Mouse (Mus musculus): ENCODE data around the gene Ceacam18.

DNA sequence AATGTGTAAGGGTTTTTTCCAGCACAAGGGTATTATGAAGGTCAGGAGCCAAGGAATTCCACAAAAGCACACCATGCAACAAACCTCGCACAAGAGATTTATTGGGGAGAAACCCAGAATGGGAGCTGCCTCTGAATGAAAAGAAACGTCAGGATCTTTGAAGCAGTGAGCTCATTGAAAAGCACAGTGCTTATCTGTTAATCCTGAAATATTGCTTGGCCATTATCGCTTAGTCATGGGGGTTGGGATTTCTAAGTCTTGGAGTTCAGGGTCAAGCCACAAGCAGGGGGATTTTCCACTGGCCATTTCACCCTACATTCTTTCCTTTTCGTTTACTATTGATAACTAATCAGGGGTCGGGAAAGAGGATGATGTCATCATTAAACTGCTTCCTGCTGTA lies 32.6 kb upstream of the Ceacam18 start:
- TF ChIP-seq GATA1 (IDR thresholded peaks at IDR 0.05; ENCODE audit: low read length) (no peak), TAL1 (IDR thresholded peaks at IDR 0.05; ENCODE audit: low read length) (no peak)
